Mouse (Mus musculus): ENCODE data around the gene Hmg20b. TPM values are rescaled to one million over a fixed set of nuclear protein-coding genes. Genes with fewer than 3 reads are reported as not detected.

The Hmg20b gene
- total RNA-seq, 4 experiments from 2014 or later: 52.4 to 61.2 (median 57.1) TPM

- no peak for DNase-seq (ENCODE audit: low spot score)
These were observed 44.6 kb downstream of the Hmg20b start for GRCm38 (mm10) chr10:81305663-81306062.

GRCm38 (mm10) chr10:81304597-81305238 lies 45.6 kb downstream of the Hmg20b start:
- DNase-seq (ENCODE audit: low spot score): no peak

- DNase-seq (ENCODE audit: low spot score): no peak
These were observed 46.5 kb downstream of the Hmg20b start for GRCm38 (mm10) chr10:81303761-81304160.

- no peak for DNase-seq (ENCODE audit: low spot score)
These were observed 47.0 kb downstream of the Hmg20b start for GRCm38 (mm10) chr10:81303258-81303657.

- no peak for DNase-seq (ENCODE audit: low spot score)
These were observed 47.5 kb downstream of the Hmg20b start for GRCm38 (mm10) chr10:81302781-81303218.

DNA sequence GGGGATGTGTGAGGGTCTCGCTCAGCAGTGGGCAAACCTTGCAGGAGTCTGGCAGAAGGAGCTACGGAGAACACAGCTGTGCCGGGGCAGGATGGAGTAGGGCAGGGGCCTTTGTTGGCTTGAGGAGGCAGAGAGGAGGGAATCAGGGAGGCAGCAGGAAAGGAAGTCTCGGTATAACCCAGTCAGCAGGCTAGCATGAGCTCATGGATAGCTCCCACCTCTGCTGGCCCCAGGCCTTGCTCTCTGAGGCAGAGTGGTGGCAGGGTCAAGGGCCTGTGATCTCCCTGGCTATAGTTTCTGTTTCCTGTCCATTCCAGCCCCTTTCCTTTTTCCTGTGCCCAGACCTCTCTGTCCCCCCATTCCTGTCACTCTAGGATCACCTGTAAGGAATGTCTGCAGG lies 48.0 kb downstream of the Hmg20b start:
- DNase-seq (ENCODE audit: low spot score): no peak

DNA sequence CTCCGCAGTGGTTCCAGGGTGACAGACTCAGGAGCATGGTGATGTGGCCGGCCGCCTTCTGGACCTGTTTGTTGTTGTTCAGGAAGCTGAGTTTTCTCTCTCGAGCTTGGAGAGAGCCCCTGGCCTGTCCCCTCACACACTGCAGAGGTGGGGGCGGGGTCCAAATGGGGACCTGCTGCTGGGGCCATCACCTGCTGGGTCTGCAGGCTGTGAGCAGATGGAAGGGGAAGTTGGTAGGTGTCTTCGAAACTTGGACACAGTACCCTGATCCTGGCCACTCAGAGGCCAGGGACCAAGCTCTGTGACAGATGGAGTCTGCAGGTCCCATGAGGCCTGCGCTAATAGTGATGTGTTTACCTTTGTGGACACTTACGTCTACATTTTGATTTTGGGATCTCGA lies 49.0 kb downstream of the Hmg20b start:
- no peak for DNase-seq (ENCODE audit: low spot score)

GRCm38 (mm10) chr10:81300352-81300907 lies 49.9 kb downstream of the Hmg20b start:
- no peak for DNase-seq (ENCODE audit: low spot score)

- no peak for DNase-seq (ENCODE audit: low spot score)
These were observed 50.5 kb downstream of the Hmg20b start for GRCm38 (mm10) chr10:81299585-81300351.

DNA sequence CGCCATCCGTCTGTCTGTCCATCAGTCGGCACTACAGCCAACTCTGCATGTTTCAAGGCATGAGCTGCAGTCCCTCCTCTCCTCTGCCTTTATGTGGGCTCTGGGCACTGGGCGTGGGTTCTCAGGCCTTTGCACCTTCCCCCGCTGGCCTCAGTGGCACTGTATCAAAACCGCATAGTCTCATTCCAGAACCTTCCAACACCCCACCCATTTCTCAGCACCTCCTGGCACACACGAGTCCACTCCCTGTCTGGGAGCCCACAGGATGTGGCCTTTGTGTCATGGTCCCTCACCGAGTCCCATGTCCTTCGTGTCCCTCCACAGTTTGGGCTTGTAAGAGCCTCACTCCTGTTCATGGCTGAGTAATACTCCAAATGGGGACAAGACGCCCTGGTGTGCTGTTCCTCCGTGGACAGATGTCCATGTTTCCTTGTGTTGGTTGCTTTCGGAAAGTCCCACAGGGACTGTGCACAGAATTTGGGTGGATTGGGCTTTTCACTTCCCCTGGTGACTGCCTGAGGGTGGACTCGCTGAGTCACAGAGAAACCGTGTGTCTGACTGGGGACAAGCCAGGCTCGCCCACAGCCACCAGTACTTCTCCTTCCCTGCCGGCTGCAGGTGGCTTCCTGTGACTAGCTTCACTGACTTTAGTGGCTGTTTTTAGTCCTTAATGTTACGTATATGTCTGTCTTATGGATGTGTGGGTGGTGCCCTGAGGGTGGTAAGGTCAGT lies 51.7 kb downstream of the Hmg20b start:
- no peak for DNase-seq (ENCODE audit: low spot score)

DNA sequence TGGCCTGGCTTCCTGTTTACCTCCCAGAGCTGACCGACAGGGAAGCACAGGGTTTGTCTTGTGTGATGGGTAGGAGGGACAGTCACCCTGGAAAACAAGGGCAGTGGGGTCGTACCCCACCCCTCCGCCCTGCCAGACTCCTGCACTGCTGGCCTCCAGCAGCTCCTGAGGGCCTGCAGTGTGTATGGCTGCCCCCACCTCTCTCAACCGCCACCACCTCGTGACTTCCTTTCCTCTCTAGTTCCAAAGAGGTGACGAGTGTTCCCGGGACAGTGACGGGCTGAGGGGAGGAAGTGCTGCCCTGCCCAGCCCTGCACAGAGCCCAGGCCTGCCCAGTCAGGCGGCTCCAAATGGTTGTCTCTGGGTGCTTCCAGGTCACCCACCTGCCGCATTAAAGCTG lies 52.4 kb downstream of the Hmg20b start:
- DNase-seq (ENCODE audit: low spot score): peak; percentile 80

GRCm38 (mm10) chr10:81297246-81297645 lies 53.0 kb downstream of the Hmg20b start:
- no peak for DNase-seq (ENCODE audit: low spot score)

Small RNA genes lying within 50 kb of the gene (microRNA-seq; reads per million reads assigned to microRNA genes)
- gene Mir6913: 0.84 reads per million

Other genes starting within 250 kb of the Hmg20b start
- 100 to 1,000 TPM; 110 to 137 (median 130) TPM for gene Map2k2, start 244.6 kb downstream of the Hmg20b start, total RNA-seq (2022)
- gene Zbtb7a, start 215.3 kb downstream of the Hmg20b start, total RNA-seq (2022): 10 to 100 TPM; 39.4 to 41.9 (median 40.7) TPM
- 10 to 100 TPM; 16.8 to 18.6 (median 17.0) TPM for gene Pias4, start 182.6 kb downstream of the Hmg20b start, total RNA-seq (2022)
- gene Eef2, start 173.8 kb downstream of the Hmg20b start, total RNA-seq (2022): 1,000 to 10,000 TPM; 1,076 to 1,267 (median 1,170) TPM
- 10 to 100 TPM; 26.3 to 35.5 (median 29.8) TPM for gene Dapk3, start 167.5 kb downstream of the Hmg20b start, total RNA-seq (2022)
- not detected for gene 4930442H23Rik, start 166.6 kb downstream of the Hmg20b start, total RNA-seq (2022)
- gene Nmrk2, start 148.4 kb downstream of the Hmg20b start, total RNA-seq (2022): 10 to 100 TPM in 1 of 4 experiments, 1 to 10 TPM in 3; 5.8 to 18.8 (median 8.2) TPM
- under 1 TPM in 1 of 4 experiments, not detected in 3; 0.63 TPM for gene Atcay, start 119.6 kb downstream of the Hmg20b start, total RNA-seq (2022)
- gene Zfr2, start 117.3 kb downstream of the Hmg20b start, total RNA-seq (2022): 1 to 10 TPM; 1.6 to 3.1 (median 2.7) TPM
- under 1 TPM; 0.26 to 0.75 (median 0.62) TPM for gene Matk, start 97.5 kb downstream of the Hmg20b start, total RNA-seq (2022)
- gene Mrpl54, start 83.5 kb downstream of the Hmg20b start, total RNA-seq (2022): 100 to 1,000 TPM; 105 to 124 (median 112) TPM
- gene Apba3, start 83.5 kb downstream of the Hmg20b start, total RNA-seq (2022): 100 to 1,000 TPM; 105 to 122 (median 112) TPM
- gene Tjp3, start 58.9 kb downstream of the Hmg20b start, total RNA-seq (2022): under 1 TPM in 1 of 4 experiments, not detected in 3; 0.22 TPM
- gene Pip5k1c, start 57.5 kb downstream of the Hmg20b start, total RNA-seq (2022): 10 to 100 TPM; 25.7 to 29.5 (median 26.8) TPM
- 10 to 100 TPM; 14.4 to 19.2 (median 16.3) TPM for gene Cactin, start 29.4 kb downstream of the Hmg20b start, total RNA-seq (2022)
- gene Tbxa2r, start 21.7 kb downstream of the Hmg20b start, total RNA-seq (2022): 1 to 10 TPM; 2.7 to 5.4 (median 3.5) TPM
- gene Gipc3, start 7.2 kb downstream of the Hmg20b start, total RNA-seq (2022): 1 to 10 TPM; 4.1 to 6.6 (median 5.2) TPM
- 10 to 100 TPM in 1 of 4 experiments, 1 to 10 TPM in 3; 9.2 to 11.4 (median 9.8) TPM for gene Mfsd12, start 7.0 kb upstream of the Hmg20b start, total RNA-seq (2022)
- under 1 TPM in 2 of 4 experiments, not detected in 2; 0.29 to 0.66 TPM for gene 4930404N11Rik, start 15.3 kb upstream of the Hmg20b start, total RNA-seq (2022)
- 10 to 100 TPM; 25.9 to 39.0 (median 32.2) TPM for gene Fzr1, start 28.0 kb upstream of the Hmg20b start, total RNA-seq (2022)
- gene Dohh, start 33.9 kb upstream of the Hmg20b start, total RNA-seq (2022): 10 to 100 TPM; 49.1 to 55.0 (median 53.8) TPM
- gene Gm48551, start 34.0 kb upstream of the Hmg20b start, total RNA-seq (2022): 1 to 10 TPM in 2 of 4 experiments, under 1 TPM in 2; 0.73 to 1.3 (median 1.0) TPM
- gene Gm48552, start 38.5 kb upstream of the Hmg20b start, total RNA-seq (2022): under 1 TPM in 2 of 4 experiments, not detected in 2; 0.50 to 0.72 TPM
- 1 to 10 TPM; 1.4 to 2.4 (median 1.9) TPM for gene Smim24, start 42.6 kb upstream of the Hmg20b start, total RNA-seq (2022)
- 100 to 1,000 TPM; 100 to 132 (median 108) TPM for gene Nfic, start 105.2 kb upstream of the Hmg20b start, total RNA-seq (2022)
- under 1 TPM in 2 of 4 experiments, not detected in 2; 0.12 to 0.29 TPM for gene Celf5, start 132.2 kb upstream of the Hmg20b start, total RNA-seq (2022)
- 10 to 100 TPM; 48.7 to 72.7 (median 66.7) TPM for gene Ncln, start 145.9 kb upstream of the Hmg20b start, total RNA-seq (2022)
- 1 to 10 TPM in 2 of 4 experiments, under 1 TPM in 2; 0.88 to 1.4 (median 1.0) TPM for gene S1pr4, start 149.7 kb upstream of the Hmg20b start, total RNA-seq (2022)
- gene Gna15, start 173.7 kb upstream of the Hmg20b start, total RNA-seq (2022): under 1 TPM; 0.37 to 0.78 (median 0.54) TPM
- 10 to 100 TPM; 47.7 to 54.1 (median 50.9) TPM for gene Gna11, start 194.7 kb upstream of the Hmg20b start, total RNA-seq (2022)
- gene Aes, start 209.0 kb upstream of the Hmg20b start, total RNA-seq (2022): 1,000 to 10,000 TPM; 1,133 to 1,192 (median 1,173) TPM
- 10 to 100 TPM in 2 of 4 experiments, 1 to 10 TPM in 2; 5.4 to 12.1 (median 9.1) TPM for gene Tle2, start 224.1 kb upstream of the Hmg20b start, total RNA-seq (2022)

Measured in heart, adult 8-10 months (tissue).